Comparison of ENCODE assay signal across 8 mouse cellular contexts in genomic region chr17:56990115-56990746, GRCm38 (mm10). TPM values are rescaled to one million over a fixed set of nuclear protein-coding genes. Genes with fewer than 3 reads are reported as not detected.
DNase-seq lines count a peak whose midpoint lies in the region; ATAC-seq and TF ChIP-seq lines count a peak whose summit lies in the region.

Gene Clpp (plus strand): TSS chr17:56990305.

- ATAC-seq in kidney, embryonic 14.5 days (ENCODE audit: low FRiP score, low TSS enrichment), result peak; percentile 96
- ATAC-seq in limb, embryonic 15.5 days (ENCODE audit: insufficient number of reproducible peaks, low FRiP score, low TSS enrichment, low read depth), result peak; percentile 96

- H3K9me3 ChIP-seq in kidney, embryonic 14.5 days (ENCODE audit: control insufficient read depth, low read length), result no peaks in the 10 kb centered on the region
- no peaks in the 10 kb centered on the region for H3K9me3 ChIP-seq in limb, embryonic 15.5 days

- DNase-seq in A20 (ENCODE audit: low read depth, low spot score), result peak; percentile 98
- peak; percentile 97 for DNase-seq in heart, adult 9 months (ENCODE audit: low spot score in 2 of 2)
- peak; percentile 87 to 91 for DNase-seq in monocyte, adult 2 months (ENCODE audit: low read depth in 1 of 2, low spot score in 2 of 2)
- DNase-seq in spleen, postnatal 36 days (ENCODE audit: low spot score in 2 of 2), result peak; percentile 97

- H3K4me1 ChIP-seq in bone marrow macrophage, adult 2 months (ENCODE audit: control insufficient read depth, insufficient read depth, low read length), result peaks cover 7% of the 10 kb centered on the region
- H3K4me1 ChIP-seq in embryonic fibroblast, embryonic 13.5 days (ENCODE audit: control insufficient read depth, insufficient read depth, low read length), result no peaks in the 10 kb centered on the region
- peaks cover 5% of the 10 kb centered on the region; the same call in 1 of the 2 replicates for H3K4me1 ChIP-seq in kidney, embryonic 14.5 days (ENCODE audit: control insufficient read depth, insufficient read depth, low read length)
- H3K4me1 ChIP-seq in limb, embryonic 15.5 days, result peaks cover 12% of the 10 kb centered on the region

- no peak; the same call in 1 of the 2 replicates for TF ChIP-seq POLR2A in bone marrow macrophage, adult 2 months (IDR thresholded peaks at IDR 0.05; ENCODE audit: borderline replicate concordance, low read depth, low read length)
- peak; percentile 96 for TF ChIP-seq POLR2A in embryonic fibroblast, embryonic 13.5 days (IDR thresholded peaks at IDR 0.05; ENCODE audit: low read depth, low read length)

- peak within 1 kb of the TSS; percentile 61 for H3K27ac ChIP-seq in bone marrow macrophage, adult 2 months (ENCODE audit: insufficient read depth, low read depth, low read length)
- H3K27ac ChIP-seq in embryonic fibroblast, embryonic 13.5 days (ENCODE audit: insufficient read depth, low read length), result peak within 1 kb of the TSS; percentile 34; the same call in 1 of the 2 replicates
- peak within 1 kb of the TSS; percentile 71; the same call in 1 of the 2 replicates for H3K27ac ChIP-seq in kidney, embryonic 14.5 days (ENCODE audit: low read depth, low read length)
- peak within 1 kb of the TSS; percentile 78 for H3K27ac ChIP-seq in limb, embryonic 15.5 days

- peaks cover 31% of the 10 kb centered on the region for H3K36me3 ChIP-seq in kidney, embryonic 14.5 days (ENCODE audit: control insufficient read depth, insufficient read depth, low read length)
- H3K36me3 ChIP-seq in limb, embryonic 15.5 days, result peaks cover 38% of the 10 kb centered on the region

- H3K27me3 ChIP-seq in kidney, embryonic 14.5 days (ENCODE audit: control insufficient read depth, insufficient read depth, low read length), result no peaks in the 10 kb centered on the region
- no peaks in the 10 kb centered on the region for H3K27me3 ChIP-seq in limb, embryonic 15.5 days

- H3K9ac ChIP-seq in kidney, embryonic 14.5 days (ENCODE audit: low read depth, low read length), result peak within 1 kb of the TSS; percentile 76
- peak within 1 kb of the TSS; percentile 83 for H3K9ac ChIP-seq in limb, embryonic 15.5 days

- peak within 1 kb of the TSS; percentile 99 for H3K4me3 ChIP-seq in bone marrow macrophage, adult 2 months (ENCODE audit: insufficient read depth, low read length)
- H3K4me3 ChIP-seq in embryonic fibroblast, embryonic 13.5 days (ENCODE audit: insufficient read depth, low read length), result peak within 1 kb of the TSS; percentile 66
- H3K4me3 ChIP-seq in kidney, embryonic 14.5 days (ENCODE audit: low read length), result peak within 1 kb of the TSS; percentile 83
- peak within 1 kb of the TSS; percentile 85 for H3K4me3 ChIP-seq in limb, embryonic 15.5 days

- no peak for TF ChIP-seq CTCF in bone marrow macrophage, adult 2 months (IDR thresholded peaks at IDR 0.05; ENCODE audit: low read depth, low read length)
- TF ChIP-seq CTCF in embryonic fibroblast, embryonic 13.5 days (IDR thresholded peaks at IDR 0.05; ENCODE audit: borderline replicate concordance, insufficient read depth, low read length), result no peak

- peak within 1 kb of the TSS; percentile 74 for H3K4me2 ChIP-seq in kidney, embryonic 14.5 days (replicated peaks; ENCODE audit: low read depth, low read length)
- peak within 1 kb of the TSS; percentile 72 for H3K4me2 ChIP-seq in limb, embryonic 15.5 days

- under 1% methylated on average over 52 of the region's 52 CpGs for WGBS in kidney, embryonic 14.5 days
- WGBS in limb, embryonic 15.5 days, result under 1% methylated on average over 52 of the region's 52 CpGs

RNA-seq across cellular contexts. Expression of gene Clpp, which starts in this region (rescaled TPM):
- 18.1 and 19.6 TPM in 2 replicates for polyA plus RNA-seq in bone marrow macrophage, adult 2 months (2012; ENCODE audit: insufficient read depth, insufficient read length, missing spikeins)
- polyA plus RNA-seq in embryonic fibroblast, embryonic 13.5 days (2011; ENCODE audit: insufficient read length, low read depth, missing spikeins), result 46.5 and 49.5 TPM in 2 replicates
- polyA plus RNA-seq in kidney, embryonic 14.5 days (2014; fragmentation: Nextera tagmentation; extraction: Ambion mirVana), result 173 and 206 TPM in 2 replicates
- polyA plus RNA-seq in limb, embryonic 15.5 days (2015; fragmentation: Nextera tagmentation; extraction: Ambion mirVana), result 136 and 142 TPM in 2 replicates

Comparison
In these comparisons a context has a peak if more than half of its experiments do, and no peak if none do; other contexts are left out.
1. Peak in every context shown above with its lines: DNase-seq, ATAC-seq, H3K4me3 ChIP-seq and H3K27ac ChIP-seq.